Mouse (Mus musculus) MEL (cell line): ENCODE data around the gene Me1. TPM values are rescaled to one million over a fixed set of nuclear protein-coding genes. Genes with fewer than 3 reads are reported as not detected.

ENCODE experiments used
- DNase-seq: peaks from one replicate; pipeline ENCODE4 v3.0.0; 2011; ENCODE audit warnings: low read depth, low spot score
- H3K27ac ChIP-seq: 2 replicates; pipeline ENCODE4 v1.5.1; 2012; ENCODE audit warnings: low read depth, mild to moderate bottlenecking, control low read depth, low read length, moderate library complexity; ENCODE audit not compliant: control insufficient read depth
- H3K27me3 ChIP-seq, 2 experiments: fragments of 150-350 bp in 1 of 2; sonication (generic) in 1 of 2; 2 replicates each; pipeline ENCODE4 v1.6.1; 2012; ENCODE audit warnings: low read length in 2 of 2, mild to moderate bottlenecking in 2 of 2, improper control_type of control experiment in 1 of 2, moderate library complexity in 1 of 2; ENCODE audit not compliant: insufficient read depth in 2 of 2, control insufficient read depth in 1 of 2
- H3K36me3 ChIP-seq, 2 experiments: 2 replicates each; pipeline ENCODE4 v1.6.1; 2012 to 2014; ENCODE audit warnings: low read length in 2 of 2, improper control_type of control experiment in 1 of 2, inconsistent platforms in 1 of 2, mild to moderate bottlenecking in 1 of 2; ENCODE audit not compliant: insufficient read depth in 2 of 2, control insufficient read depth in 1 of 2
- H3K4me1 ChIP-seq, 2 experiments: fragments of 150-350 bp in 1 of 2; sonication (generic) in 1 of 2; 2 replicates each; pipeline ENCODE4 v1.6.1; 2012; ENCODE audit warnings: low read length in 2 of 2, improper control_type of control experiment in 1 of 2, mild to moderate bottlenecking in 1 of 2; ENCODE audit not compliant: insufficient read depth in 2 of 2, control insufficient read depth in 1 of 2
- H3K4me3 ChIP-seq, 2 experiments: fragments of 150-350 bp in 1 of 2; sonication (generic) in 1 of 2; 2 replicates each; pipeline ENCODE4 v1.5.1; 2012; ENCODE audit warnings: low read depth in 2 of 2, low read length in 2 of 2, mild to moderate bottlenecking in 2 of 2, moderate library complexity in 2 of 2, control low read depth in 1 of 2, improper control_type of control experiment in 1 of 2; ENCODE audit not compliant: control insufficient read depth in 1 of 2, insufficient read depth in 1 of 2
- H3K79me2 ChIP-seq: 2 replicates; pipeline ENCODE4 v1.6.1; 2012; ENCODE audit warnings: mild to moderate bottlenecking, low read length, moderate library complexity; ENCODE audit not compliant: control insufficient read depth, poor library complexity, insufficient read depth
- H3K9ac ChIP-seq: 2 replicates; pipeline ENCODE4 v1.6.1; 2012; ENCODE audit warnings: low read depth, mild to moderate bottlenecking, control low read depth, low read length, moderate library complexity; ENCODE audit not compliant: control insufficient read depth, poor library complexity, severe bottlenecking
- H3K9me3 ChIP-seq: fragments of 150-350 bp; sonication (generic); replicated peaks from 2 replicates; pipeline ENCODE4 v1.6.1; 2012; ENCODE audit warnings: mild to moderate bottlenecking, low read length, improper control_type of control experiment, moderate library complexity; ENCODE audit not compliant: insufficient read depth
- CHD1 ChIP-seq: IDR thresholded peaks from 2 replicates; pipeline ENCODE4 v1.6.1; 2012; ENCODE audit warnings: low read depth, mild to moderate bottlenecking, inconsistent platforms, low read length, improper control_type of control experiment
- CTCF ChIP-seq, 3 experiments: IDR thresholded peaks in 2 of 3; conservative IDR thresholded peaks in 1 of 3; 2 replicates each; pipeline ENCODE4 v1.5.1; 2011 to 2012; ENCODE audit warnings: low read length in 3 of 3, low read depth in 2 of 3, mild to moderate bottlenecking in 2 of 3, improper control_type of control experiment in 1 of 3, inconsistent platforms in 1 of 3, mixed read lengths in 1 of 3, moderate library complexity in 1 of 3; ENCODE audit not compliant: control insufficient read depth in 1 of 3, insufficient read depth in 1 of 3, poor library complexity in 1 of 3, severe bottlenecking in 1 of 3
- ELF1 ChIP-seq: IDR thresholded peaks from 2 replicates; pipeline ENCODE4 v1.6.1; 2014; ENCODE audit warnings: low read depth, mild to moderate bottlenecking, inconsistent platforms, low read length, improper control_type of control experiment, moderate library complexity
- EP300 ChIP-seq, 2 experiments: IDR thresholded peaks; 2 replicates each; pipeline ENCODE4 v1.6.1; 2011; ENCODE audit warnings: improper control_type of control experiment in 2 of 2, low read length in 2 of 2, low read depth in 1 of 2, mild to moderate bottlenecking in 1 of 2
- ETS1 ChIP-seq: IDR thresholded peaks from 2 replicates; pipeline ENCODE4 v1.6.1; 2012; ENCODE audit warnings: low read depth, mild to moderate bottlenecking, inconsistent platforms, low read length, improper control_type of control experiment, moderate library complexity
- GABPA ChIP-seq: IDR thresholded peaks from 2 replicates; pipeline ENCODE4 v1.6.1; 2012; ENCODE audit warnings: low read depth, mild to moderate bottlenecking, inconsistent platforms, low read length, improper control_type of control experiment, moderate library complexity
- GATA1 ChIP-seq: IDR thresholded peaks from 2 replicates; pipeline ENCODE4 v1.6.1; 2011; ENCODE audit warnings: low read depth, low read length, improper control_type of control experiment
- HCFC1 ChIP-seq: IDR thresholded peaks from 2 replicates; pipeline ENCODE4 v1.6.1; 2012; ENCODE audit warnings: low read depth, mild to moderate bottlenecking, inconsistent platforms, low read length, improper control_type of control experiment, moderate library complexity
- KAT2A ChIP-seq: conservative IDR thresholded peaks from 2 replicates; pipeline ENCODE4 v1.6.1; 2012; ENCODE audit warnings: low read depth, low read length, improper control_type of control experiment, inconsistent platforms
- MAFK ChIP-seq: IDR thresholded peaks from 2 replicates; pipeline ENCODE4 v1.6.1; 2011; ENCODE audit warnings: low read depth, mild to moderate bottlenecking, low read length, improper control_type of control experiment, borderline replicate concordance
- MAX ChIP-seq: IDR thresholded peaks from 2 replicates; pipeline ENCODE4 v1.6.1; 2011; ENCODE audit warnings: low read length, improper control_type of control experiment
- MAZ ChIP-seq: IDR thresholded peaks from 2 replicates; pipeline ENCODE4 v1.6.1; 2012; ENCODE audit warnings: low read depth, mild to moderate bottlenecking, inconsistent platforms, low read length, improper control_type of control experiment
- MYC ChIP-seq: IDR thresholded peaks from 2 replicates; pipeline ENCODE4 v1.6.1; 2011; ENCODE audit warnings: low read depth, mild to moderate bottlenecking, low read length, improper control_type of control experiment, moderate library complexity
- NRF1 ChIP-seq: IDR thresholded peaks from 2 replicates; pipeline ENCODE4 v1.6.1; 2014; ENCODE audit warnings: low read depth, mild to moderate bottlenecking, inconsistent platforms, low read length, improper control_type of control experiment, moderate library complexity; ENCODE audit not compliant: poor library complexity, insufficient read depth, severe bottlenecking
- POLR2A ChIP-seq, 2 experiments: IDR thresholded peaks; 2 replicates each; pipeline ENCODE4 v1.6.1; 2011 to 2012; ENCODE audit warnings: low read length in 2 of 2, mild to moderate bottlenecking in 2 of 2, control low read depth in 1 of 2, improper control_type of control experiment in 1 of 2, low read depth in 1 of 2, moderate library complexity in 1 of 2; ENCODE audit not compliant: control insufficient read depth in 1 of 2, insufficient read depth in 1 of 2, poor library complexity in 1 of 2
- RCOR1 ChIP-seq: IDR thresholded peaks from 2 replicates; pipeline ENCODE4 v1.6.1; 2012; ENCODE audit warnings: low read depth, mild to moderate bottlenecking, inconsistent platforms, low read length, improper control_type of control experiment
- SIN3A ChIP-seq: IDR thresholded peaks from 2 replicates; pipeline ENCODE4 v1.6.1; 2012; ENCODE audit warnings: low read length, improper control_type of control experiment, inconsistent platforms
- SMC3 ChIP-seq: IDR thresholded peaks from 2 replicates; pipeline ENCODE4 v1.6.1; 2011; ENCODE audit warnings: low read depth, low read length, improper control_type of control experiment
- TAL1 ChIP-seq: IDR thresholded peaks from 2 replicates; pipeline ENCODE4 v1.6.1; 2012; ENCODE audit warnings: mild to moderate bottlenecking, inconsistent platforms, low read length, moderate library complexity, mixed read lengths
- TBP ChIP-seq: IDR thresholded peaks from 2 replicates; pipeline ENCODE4 v1.8.0; 2011; ENCODE audit warnings: low read depth, low read length, improper control_type of control experiment
- UBTF ChIP-seq: IDR thresholded peaks from 2 replicates; pipeline ENCODE4 v1.6.1; 2012; ENCODE audit warnings: low read depth, mild to moderate bottlenecking, inconsistent platforms, low read length, improper control_type of control experiment, moderate library complexity, borderline replicate concordance; ENCODE audit not compliant: insufficient read depth
- USF1 ChIP-seq: IDR thresholded peaks from 2 replicates; pipeline ENCODE4 v1.6.1; 2014; ENCODE audit warnings: low read depth, mild to moderate bottlenecking, inconsistent platforms, low read length, improper control_type of control experiment, moderate library complexity
- USF2 ChIP-seq, 2 experiments: IDR thresholded peaks; 2 replicates each; pipeline ENCODE4 v1.6.1; 2011 to 2012; ENCODE audit warnings: improper control_type of control experiment in 2 of 2, low read length in 2 of 2, borderline replicate concordance in 1 of 2, inconsistent platforms in 1 of 2, low read depth in 1 of 2, mild to moderate bottlenecking in 1 of 2; ENCODE audit not compliant: insufficient read depth in 1 of 2
- ZC3H11A ChIP-seq: IDR thresholded peaks from 2 replicates; pipeline ENCODE4 v1.6.1; 2012; ENCODE audit warnings: low read depth, mild to moderate bottlenecking, inconsistent platforms, low read length, improper control_type of control experiment
- ZKSCAN1 ChIP-seq: IDR thresholded peaks from 2 replicates; pipeline ENCODE4 v1.6.1; 2012; ENCODE audit warnings: low read depth, mild to moderate bottlenecking, inconsistent platforms, low read length, improper control_type of control experiment, moderate library complexity
- ZMIZ1 ChIP-seq: IDR thresholded peaks from 2 replicates; pipeline ENCODE4 v1.6.1; 2012; ENCODE audit warnings: low read depth, mild to moderate bottlenecking, inconsistent platforms, low read length, improper control_type of control experiment, moderate library complexity
- ZNF384 ChIP-seq: IDR thresholded peaks from 2 replicates; pipeline ENCODE4 v1.6.1; 2012; ENCODE audit warnings: low read depth, mild to moderate bottlenecking, inconsistent platforms, low read length, improper control_type of control experiment
- polyA plus RNA-seq, 2 experiments: library from polyadenylated mRNA; stranded (reverse) in 1 of 2; unstranded in 1 of 2; fragments of >175 nt in 1 of 2; fragments of >200 nt in 1 of 2; gene quantifications; 2 replicates each; pipeline versions ENCODE4 v1.2.1 to v1.2.4; 2012; ENCODE audit warnings: low replicate concordance in 2 of 2, low read depth in 1 of 2; ENCODE audit not compliant: insufficient read length in 2 of 2, insufficient read depth in 1 of 2, missing spikeins in 1 of 2
- total RNA-seq: library from RNA; depleted of rRNA; stranded (reverse); fragments of 300-350 nt; gene quantifications from 2 replicates; pipeline ENCODE4 v1.2.3, GENCODE M21; 2012

Me1 gene
- total and polyA plus RNA-seq, 3 experiments = 7.1 to 123 (median 23.4) TPM

DNA sequence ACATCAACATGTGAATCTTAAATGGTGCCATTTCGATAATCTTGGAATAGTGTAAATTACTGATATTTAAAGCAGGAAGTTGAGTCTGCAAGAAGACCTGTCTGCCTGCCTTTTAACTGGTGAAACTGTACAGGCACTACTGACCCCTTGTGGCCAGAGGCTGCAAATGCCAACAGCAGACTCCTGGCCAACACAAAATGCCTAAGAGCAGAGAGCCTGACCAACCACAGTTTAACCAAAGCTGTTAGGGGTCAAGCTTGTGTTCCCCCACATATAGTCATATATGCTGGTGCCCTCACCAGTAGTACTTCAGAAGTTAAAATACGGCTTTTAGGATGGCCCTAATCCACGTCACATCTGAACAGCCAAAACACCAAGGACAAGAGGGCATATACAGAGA, 112.0 kb downstream of the Me1 start (continued):
- TF ChIP-seq MAZ = no peak
- peak; percentile 42 for TF ChIP-seq ZC3H11A
- TF ChIP-seq POLR2A (IDR thresholded peaks at IDR 0.05; ENCODE audit: control insufficient read depth in 1 of 2, insufficient read depth in 1 of 2, low read depth in 1 of 2, low read length in 2 of 2, poor library complexity in 1 of 2) = no peak
- no peak for TF ChIP-seq USF2 (IDR thresholded peaks at IDR 0.05; ENCODE audit: borderline replicate concordance in 1 of 2, insufficient read depth in 1 of 2, low read depth in 1 of 2, low read length in 2 of 2)
- no peak for TF ChIP-seq MYC
- 0 out of 2 replicates have a peak, but pooled peaks have one; percentile 4 for TF ChIP-seq GATA1
- no peak for TF ChIP-seq ETS1
- no peak for TF ChIP-seq GABPA
- no peak for TF ChIP-seq UBTF
- TF ChIP-seq EP300 (IDR thresholded peaks at IDR 0.05; ENCODE audit: low read depth in 1 of 2, low read length in 2 of 2) = no peak
- TF ChIP-seq CHD1 = no peak
- TF ChIP-seq KAT2A = no peak
- TF ChIP-seq ZNF384 = no peak
- peak; percentile 85 for TF ChIP-seq SMC3
- TF ChIP-seq CTCF (IDR thresholded peaks at IDR 0.05 in 2 of 3, conservative IDR thresholded peaks at IDR 0.05 in 1 of 3; ENCODE audit: control insufficient read depth in 1 of 3, insufficient read depth in 1 of 3, low read depth in 2 of 3, low read length in 3 of 3, poor library complexity in 1 of 3, severe bottlenecking in 1 of 3) = peak; percentile 91 to 93 (median 92)
- peak; percentile 66 for TF ChIP-seq SIN3A
- no peak for TF ChIP-seq MAFK
- TF ChIP-seq ZKSCAN1 = no peak
- no peak for TF ChIP-seq USF1

DNA sequence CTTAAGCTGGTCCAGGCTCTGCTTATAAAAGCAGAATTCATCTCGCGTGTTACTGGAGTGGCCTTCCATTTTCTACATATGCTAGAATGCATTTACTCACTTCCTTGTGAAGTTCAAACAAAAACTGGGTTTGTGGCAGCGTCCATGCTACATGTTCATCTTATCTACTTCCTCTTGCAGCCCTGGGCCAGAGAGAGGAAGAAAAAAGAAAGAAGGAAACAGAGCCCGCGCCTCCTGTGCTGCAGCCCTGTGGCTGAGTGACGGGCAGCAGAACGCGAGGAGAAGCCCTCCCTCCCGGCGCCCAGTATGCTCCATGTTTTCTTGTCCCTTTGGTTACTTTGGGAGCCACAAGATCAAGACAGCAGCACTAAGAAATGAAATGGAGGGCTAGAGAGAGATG, 116.1 kb downstream of the Me1 start:
- peak; percentile 36 to 64; a peak in 2 of 4 replicates for TF ChIP-seq EP300 (IDR thresholded peaks at IDR 0.05; ENCODE audit: low read depth in 1 of 2, low read length in 2 of 2)
- TF ChIP-seq POLR2A (IDR thresholded peaks at IDR 0.05; ENCODE audit: control insufficient read depth in 1 of 2, insufficient read depth in 1 of 2, low read depth in 1 of 2, low read length in 2 of 2, poor library complexity in 1 of 2) = peak; percentile 36 to 67; a peak in 2 of 4 replicates
- TF ChIP-seq ETS1 = peak; percentile 63; the same call in 1 of the 2 replicates
- TF ChIP-seq TBP = 0 out of 2 replicates have a peak, but pooled peaks have one; percentile 36
- TF ChIP-seq TAL1 = no peak
- TF ChIP-seq ELF1 = peak; percentile 64
- 0 out of 2 replicates have a peak, but pooled peaks have one; percentile 8 for TF ChIP-seq RCOR1
- peak; percentile 71 for TF ChIP-seq GATA1
- TF ChIP-seq MYC = peak; percentile 49; the same call in 1 of the 2 replicates
- peak; percentile 17; the same call in 1 of the 2 replicates for TF ChIP-seq HCFC1
- TF ChIP-seq MAX = peak; percentile 39; the same call in 1 of the 2 replicates
- TF ChIP-seq NRF1 = no peak
- no peak for TF ChIP-seq ZMIZ1
- TF ChIP-seq SIN3A = peak; percentile 54; the same call in 1 of the 2 replicates
- TF ChIP-seq, all 39 proteins: peak for 11
- DNase-seq = peak; percentile 84
- Histone ChIP-seq H3K36me3 (peaks cover 2 to 12% of the 10 kb centered on the region in 2 experiments), H3K9ac (peak overlapping the region; percentile 77), H3K79me2 (no peaks in the 10 kb centered on the region), H3K27me3 (no peaks in the 10 kb centered on the region), H3K4me1 (peaks cover 0 to 7% of the 10 kb centered on the region in 2 experiments; a peak in 2 of 4 replicates), H3K4me3 (peak overlapping the region; percentile 42 to 52), H3K27ac (peak overlapping the region; percentile 90), H3K9me3 (no peaks in the 10 kb centered on the region)
